Mouse (Mus musculus) megakaryocyte progenitor cell, adult 5-6 weeks (primary cell): ENCODE measurements at regions not wholly inside any gene's neighbourhood (a gene's known extent, or its start where the extent isn't known, plus 50 kb on each side); places are given as distances from the start of the nearest gene placed in this dataset.

Source experiments
- ATAC-seq: replicated peaks from 2 replicates; pipeline ENCODE4 v1.8.0; 2016; ENCODE audit warnings: mild to moderate bottlenecking, moderate TSS enrichment, inconsistent platforms; ENCODE audit not compliant: poor library complexity

- peak; percentile 56 for ATAC-seq
Measured at GRCm38 (mm10) chr13:28497483-28497882, 240.2 kb downstream of the Gm11361 start.

- ATAC-seq: 0 out of 2 replicates have a peak, but pooled peaks have one; percentile 11
Measured at GRCm38 (mm10) chr13:28492015-28492414, 234.7 kb downstream of the Gm11361 start.

- no peak for ATAC-seq
Measured at GRCm38 (mm10) chr13:28483727-28484126, 226.4 kb downstream of the Gm11361 start.

- no peak for ATAC-seq
Measured at GRCm38 (mm10) chr13:28481224-28481965, 224.1 kb downstream of the Gm11361 start.

GRCm38 (mm10) chr13:28466151-28466550, 208.8 kb downstream of the Gm11361 start:
- no peak for ATAC-seq

- no peak for ATAC-seq
Measured at GRCm38 (mm10) chr13:28465187-28465880, 208.0 kb downstream of the Gm11361 start.

GRCm38 (mm10) chr13:28461281-28461680, 204.0 kb downstream of the Gm11361 start:
- no peak for ATAC-seq

- ATAC-seq: peak; percentile 75
Measured at GRCm38 (mm10) chr13:28457403-28457802, 200.1 kb downstream of the Gm11361 start.

GRCm38 (mm10) chr13:28455878-28456277, 198.6 kb downstream of the Gm11361 start:
- ATAC-seq: no peak

- no peak for ATAC-seq
Measured at GRCm38 (mm10) chr13:28455016-28455415, 197.7 kb downstream of the Gm11361 start.

- no peak for ATAC-seq
Measured at GRCm38 (mm10) chr13:28450699-28451445, 193.5 kb downstream of the Gm11361 start.

GRCm38 (mm10) chr13:28449026-28449425, 191.7 kb downstream of the Gm11361 start:
- no peak for ATAC-seq

GRCm38 (mm10) chr13:28442250-28442649, 184.9 kb downstream of the Gm11361 start:
- peak; percentile 69 for ATAC-seq

- peak; percentile 85 for ATAC-seq
Measured at GRCm38 (mm10) chr13:28433445-28433844, 176.1 kb downstream of the Gm11361 start.

- ATAC-seq: no peak
Measured at GRCm38 (mm10) chr13:28432017-28432416, 174.7 kb downstream of the Gm11361 start.

GRCm38 (mm10) chr13:28426085-28426484, 168.8 kb downstream of the Gm11361 start:
- ATAC-seq: peak; percentile 78

GRCm38 (mm10) chr13:28425116-28425515, 167.8 kb downstream of the Gm11361 start:
- ATAC-seq: no peak

GRCm38 (mm10) chr13:28424446-28425059, 167.2 kb downstream of the Gm11361 start:
- no peak for ATAC-seq

GRCm38 (mm10) chr13:28421309-28421708, 164.0 kb downstream of the Gm11361 start:
- no peak for ATAC-seq

GRCm38 (mm10) chr13:28420636-28421035, 163.3 kb downstream of the Gm11361 start:
- ATAC-seq: no peak

- ATAC-seq: peak; percentile 79
Measured at GRCm38 (mm10) chr13:28419950-28420381, 162.6 kb downstream of the Gm11361 start.
